Mouse (Mus musculus) stomach, postnatal 0 days (tissue): ENCODE data around the gene Gabarap.

ENCODE experiments used
- CTCF ChIP-seq: IDR thresholded peaks from 2 replicates; pipeline ENCODE4 v1.5.1; 2016; ENCODE audit warnings: antibody characterized with exemption, low read depth, mild to moderate bottlenecking, moderate library complexity
- EP300 ChIP-seq: optimal IDR thresholded peaks from 2 replicates; pipeline ENCODE3; 2016; ENCODE audit warnings: antibody characterized with exemption

GRCm38 (mm10) chr11:70042309-70043085 is 51.6 kb downstream of the Gabarap start:
- TF ChIP-seq CTCF (no peak), EP300 (no peak)
